Mouse (Mus musculus) midbrain, embryonic 14.5 days (tissue): ENCODE measurements around the gene Gm8122. TPM values are rescaled to one million over a fixed set of nuclear protein-coding genes. Genes with fewer than 3 reads are reported as not detected.
"Not testable (repeated sequence)": the region's sequence is repeated elsewhere in the genome, so short reads cannot be mapped to it uniquely, and the experiment has no call there.

Experiments used
- ATAC-seq: fragments of 200-750 bp; cut with Nextera tagmentation; 2 replicates; pipeline ENCODE4 v1.8.0; 2017; ENCODE audit warnings: moderate number of reproducible peaks, moderate library complexity; ENCODE audit not compliant: low FRiP score, low TSS enrichment
- DNase-seq: peaks from one replicate; pipeline ENCODE4 v3.0.0-alpha.2; 2015
- H3K27ac ChIP-seq: fragments of 300-500 bp; sonication (generic); replicated peaks from 2 replicates; pipeline ENCODE4 v1.5.1; 2014; ENCODE audit warnings: mild to moderate bottlenecking, low read depth, low read length, moderate library complexity
- H3K27me3 ChIP-seq: fragments of 300-500 bp; sonication (generic); 2 replicates; pipeline ENCODE4 v1.6.1; 2014; ENCODE audit warnings: low read length, control low read depth, mixed read lengths; ENCODE audit not compliant: control insufficient read depth, insufficient read depth
- H3K36me3 ChIP-seq: fragments of 300-500 bp; sonication (generic); 2 replicates; pipeline ENCODE4 v1.6.1; 2014; ENCODE audit warnings: low read length, control low read depth; ENCODE audit not compliant: control insufficient read depth, insufficient read depth
- H3K4me1 ChIP-seq: fragments of 300-500 bp; sonication (generic); 2 replicates; pipeline ENCODE4 v1.6.1; 2014; ENCODE audit warnings: mild to moderate bottlenecking, antibody characterized with exemption, low read length, control low read depth; ENCODE audit not compliant: control insufficient read depth, insufficient read depth
- H3K4me2 ChIP-seq: fragments of 300-500 bp; sonication (generic); 2 replicates; pipeline ENCODE4 v1.6.1; 2014; ENCODE audit warnings: mild to moderate bottlenecking, low read length, moderate library complexity
- H3K4me3 ChIP-seq: fragments of 300-500 bp; sonication (generic); replicated peaks from 2 replicates; pipeline ENCODE4 v1.5.1; 2014; ENCODE audit warnings: low read depth, low read length
- H3K9ac ChIP-seq: fragments of 300-500 bp; sonication (generic); replicated peaks from 2 replicates; pipeline ENCODE4 v1.6.1; 2014; ENCODE audit warnings: mild to moderate bottlenecking, low read length, moderate library complexity
- H3K9me3 ChIP-seq: fragments of 300-500 bp; sonication (generic); 2 replicates; pipeline ENCODE4 v1.6.1; 2016; ENCODE audit warnings: low read length, control low read depth, mixed read lengths; ENCODE audit not compliant: control insufficient read depth
- WGBS: fragments of 180-500 bp; shearing (Covaris S2); extraction: QIAGEN DNeasy Blood & Tissue Kit; methylation state at CpG from one replicate; pipeline ENCODE4 v1.1.7; 2014; 5-methylcytosine and 5-hydroxymethylcytosine counted together
- polyA plus RNA-seq: library from polyadenylated mRNA; unstranded; fragments of >200 nt; fragmentation: Nextera tagmentation; extraction: Ambion mirVana; gene quantifications from 2 replicates; pipeline ENCODE4 v1.2.1, GENCODE M21; 2014

Gm8122 gene
- polyA plus RNA-seq, 1 experiment from 2014 or later, result not detected

DNA sequence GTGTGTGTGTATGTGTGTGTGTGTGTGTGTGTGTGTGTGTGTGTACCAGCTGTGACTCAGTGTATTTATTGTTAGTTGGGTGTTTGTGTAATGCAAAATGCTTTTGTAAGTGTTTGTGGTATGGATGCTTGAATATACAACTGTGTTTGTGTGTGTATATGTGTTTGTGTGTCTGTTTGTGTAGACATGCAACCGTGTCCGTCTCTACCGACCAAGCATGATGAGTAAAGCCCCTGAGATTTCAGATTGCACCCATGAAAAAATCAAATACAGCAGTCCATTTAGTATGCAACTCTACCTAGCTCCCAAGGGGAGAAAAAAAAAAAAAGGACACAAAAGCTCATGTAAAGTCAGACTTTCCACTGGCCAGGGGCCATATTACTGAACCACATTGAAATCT lies 28.3 kb upstream of the Gm8122 start:
- 92% methylated on average over 3 of the region's 3 CpGs for WGBS

DNA sequence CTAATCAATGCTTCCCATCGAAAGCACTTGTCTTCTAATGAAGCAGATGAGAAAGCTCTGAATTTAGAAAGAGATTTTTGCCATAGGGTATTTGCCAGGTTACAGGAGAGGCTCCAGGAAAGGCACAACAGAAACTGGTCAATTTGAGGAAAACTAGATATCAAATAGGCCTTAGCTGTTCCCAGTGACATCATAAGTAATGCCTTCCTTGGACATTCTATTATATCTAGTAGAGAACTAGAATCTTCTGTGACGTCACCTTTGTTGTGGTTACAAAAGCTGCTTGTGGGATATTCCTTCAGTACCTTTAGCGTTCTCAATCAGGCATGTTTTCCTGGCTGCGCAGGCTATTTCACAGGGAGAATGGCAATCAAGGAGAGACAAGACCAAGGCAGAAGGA lies 23.2 kb upstream of the Gm8122 start, which contains the start of gene Gm8126:
Gene Gm8126 (plus strand): TSS at position 301 of the 400 bp plus-strand sequence.
- not testable (repeated sequence) for H3K4me3 ChIP-seq, H3K4me2 ChIP-seq, H3K9me3 ChIP-seq, DNase-seq, H3K9ac ChIP-seq, H3K27ac ChIP-seq, H3K36me3 ChIP-seq, H3K4me1 ChIP-seq, H3K27me3 ChIP-seq, ATAC-seq
- 90% methylated on average over 3 of the region's 4 CpGs for WGBS

More for the DNA sequence above, 28.3 kb upstream of the Gm8122 start:
- not testable (repeated sequence) for H3K4me2 ChIP-seq, ATAC-seq, H3K27me3 ChIP-seq, DNase-seq, H3K27ac ChIP-seq, H3K9me3 ChIP-seq, H3K36me3 ChIP-seq, H3K9ac ChIP-seq, H3K4me3 ChIP-seq, H3K4me1 ChIP-seq

DNA sequence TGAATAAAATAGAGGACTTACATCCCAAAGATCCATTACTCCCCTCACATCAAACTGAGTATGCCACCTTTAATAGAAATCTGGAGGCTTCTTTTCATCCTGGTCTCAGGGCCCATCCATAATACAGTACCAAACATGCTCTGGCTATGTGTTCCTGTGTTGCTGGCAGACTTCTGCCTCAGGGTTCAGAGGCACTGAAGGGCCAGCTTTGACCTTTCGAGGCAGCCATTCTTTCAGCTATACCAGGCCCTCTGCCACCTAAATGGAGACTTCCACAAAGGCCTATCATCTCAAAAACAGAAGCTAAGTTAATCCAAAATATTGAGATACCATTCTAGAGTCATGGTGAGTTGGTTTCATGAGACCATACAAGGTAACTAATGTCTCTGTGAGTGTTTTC lies 21.4 kb upstream of the Gm8122 start:
- not testable (repeated sequence) for H3K4me1 ChIP-seq, H3K9me3 ChIP-seq, H3K27ac ChIP-seq, H3K4me2 ChIP-seq, H3K27me3 ChIP-seq, ATAC-seq, DNase-seq, H3K4me3 ChIP-seq, H3K9ac ChIP-seq, H3K36me3 ChIP-seq
- 85% methylated on average over 1 of the region's 1 CpGs for WGBS

DNA sequence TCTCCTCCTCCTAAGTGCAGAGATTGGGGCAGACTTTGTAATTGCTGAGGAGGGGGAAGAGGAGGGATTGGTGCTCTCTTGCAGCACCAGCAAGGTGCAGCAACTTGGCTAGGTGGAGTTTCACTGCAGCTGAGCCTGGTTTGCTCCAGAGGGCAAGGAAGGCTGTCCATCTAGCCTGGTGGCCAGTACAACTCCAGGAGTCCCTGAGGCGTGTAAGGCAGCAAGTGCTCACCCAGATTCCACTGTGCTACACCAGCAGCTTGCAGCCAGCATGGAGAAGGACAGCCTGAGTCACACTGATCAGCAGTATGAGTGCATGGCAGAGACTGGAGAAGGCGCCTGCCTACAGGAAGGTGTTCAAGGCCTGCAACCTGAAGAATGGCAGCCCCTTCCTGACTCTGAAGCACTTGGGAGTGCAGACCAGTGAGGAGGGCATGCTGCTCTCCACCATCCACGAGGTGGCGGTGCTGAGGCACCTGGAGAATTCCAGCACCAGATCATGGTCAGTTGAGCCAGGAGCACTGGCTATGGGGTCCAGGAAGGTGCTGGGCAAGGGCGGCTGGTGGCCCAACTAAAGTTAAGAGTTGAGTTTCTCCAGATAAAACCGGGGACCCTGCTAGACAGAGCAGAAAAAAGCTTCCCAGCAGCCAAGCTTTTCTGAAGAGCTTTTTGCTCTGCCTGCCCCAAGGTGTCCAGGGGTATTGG lies 15.6 kb upstream of the Gm8122 start:
- H3K27me3 ChIP-seq, H3K9me3 ChIP-seq, H3K4me3 ChIP-seq, H3K36me3 ChIP-seq, H3K4me1 ChIP-seq, H3K4me2 ChIP-seq, H3K9ac ChIP-seq, ATAC-seq, H3K27ac ChIP-seq, DNase-seq: not testable (repeated sequence)
- 44% methylated on average over 5 of the region's 6 CpGs for WGBS

DNA sequence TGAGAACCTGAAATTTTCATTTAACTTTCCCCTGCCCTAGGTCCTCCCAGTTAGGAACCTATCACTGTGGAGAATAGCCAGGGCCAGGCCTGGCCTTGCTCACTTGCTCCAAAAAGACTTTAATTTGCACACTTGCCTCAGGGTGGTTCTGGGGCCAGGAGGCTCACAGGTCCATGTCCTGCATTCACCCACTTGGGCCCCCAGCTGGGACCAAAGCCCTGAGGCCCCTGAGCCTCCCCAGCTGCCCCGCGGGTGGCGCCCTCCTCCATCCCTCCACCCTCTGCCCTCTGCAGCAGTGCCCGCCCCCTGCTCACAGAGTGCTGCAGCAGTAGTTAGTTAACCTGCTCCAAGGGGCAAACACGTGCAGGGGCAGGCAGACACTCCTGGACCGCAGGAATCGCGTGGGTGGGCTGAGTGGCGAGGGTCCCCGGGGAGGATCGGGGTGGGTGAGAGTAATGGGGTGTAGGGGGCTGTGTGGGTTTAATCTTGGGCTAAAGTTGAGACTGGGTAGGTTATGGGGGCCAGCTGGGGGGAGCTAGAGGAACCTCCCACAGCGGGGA lies 14.6 kb upstream of the Gm8122 start:
- H3K4me2 ChIP-seq, H3K27ac ChIP-seq, H3K36me3 ChIP-seq, H3K27me3 ChIP-seq, H3K4me3 ChIP-seq, DNase-seq, H3K9ac ChIP-seq, H3K4me1 ChIP-seq, H3K9me3 ChIP-seq, ATAC-seq: not testable (repeated sequence)
- WGBS, result 23% methylated on average over 10 of the region's 12 CpGs

DNA sequence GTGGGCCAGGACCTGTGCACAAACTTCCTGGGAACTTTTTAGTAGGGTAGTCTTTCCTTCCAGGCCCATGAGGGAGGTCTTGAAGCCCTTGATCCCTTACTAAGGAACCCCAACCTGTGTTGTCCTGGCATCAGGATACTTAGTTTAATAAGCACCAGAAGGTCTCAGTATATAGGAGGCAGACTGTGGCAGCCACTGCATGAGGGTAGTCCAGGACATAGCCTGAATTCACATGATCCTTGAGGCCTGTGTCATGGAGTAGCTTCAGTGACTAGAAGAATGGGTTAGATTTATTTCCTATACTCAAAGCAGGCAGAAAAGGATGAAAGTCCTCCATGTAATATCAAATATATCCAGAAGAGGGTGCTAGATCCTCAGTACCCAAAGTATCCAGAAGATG lies 2.7 kb upstream of the Gm8122 start:
- not testable (repeated sequence) for ATAC-seq, H3K36me3 ChIP-seq, H3K4me2 ChIP-seq, DNase-seq, H3K4me1 ChIP-seq, H3K9me3 ChIP-seq, H3K9ac ChIP-seq, H3K4me3 ChIP-seq, H3K27ac ChIP-seq, H3K27me3 ChIP-seq

Other genes starting within 250 kb of the Gm8122 start
- not detected in 2 replicates for gene Gm8082, start 241.7 kb downstream of the Gm8122 start, polyA plus RNA-seq
- gene Gm10376, start 219.7 kb downstream of the Gm8122 start, polyA plus RNA-seq, result not detected in 2 replicates
- not detected in 2 replicates for gene Gm8094, start 158.7 kb downstream of the Gm8122 start, polyA plus RNA-seq
- gene Gm8104, start 134.7 kb downstream of the Gm8122 start, polyA plus RNA-seq, result not detected in 2 replicates
- gene Gm7233, start 55.4 kb downstream of the Gm8122 start, polyA plus RNA-seq, result not detected in 2 replicates
- gene Gm8126, start 23.3 kb upstream of the Gm8122 start, polyA plus RNA-seq, result not detected in 2 replicates
- gene Gm9732, start 39.7 kb upstream of the Gm8122 start, polyA plus RNA-seq, result not detected in 2 replicates
- gene Gm8127, start 58.5 kb upstream of the Gm8122 start, polyA plus RNA-seq, result not detected in 2 replicates
- gene 1700001F09Rik, start 112.5 kb upstream of the Gm8122 start, polyA plus RNA-seq, result not detected in 2 replicates
- gene Gm8138, start 181.0 kb upstream of the Gm8122 start, polyA plus RNA-seq, result not detected in 2 replicates